Mouse (Mus musculus): ENCODE measurements at regions not wholly inside any gene's neighbourhood (a gene's known extent, or its start where the extent isn't known, plus 50 kb on each side); places are given as distances from the start of the nearest gene placed in this dataset.
"Not testable (repeated sequence)": the region's sequence is repeated elsewhere in the genome, so short reads cannot be mapped to it uniquely, and the experiment has no call there.

DNA sequence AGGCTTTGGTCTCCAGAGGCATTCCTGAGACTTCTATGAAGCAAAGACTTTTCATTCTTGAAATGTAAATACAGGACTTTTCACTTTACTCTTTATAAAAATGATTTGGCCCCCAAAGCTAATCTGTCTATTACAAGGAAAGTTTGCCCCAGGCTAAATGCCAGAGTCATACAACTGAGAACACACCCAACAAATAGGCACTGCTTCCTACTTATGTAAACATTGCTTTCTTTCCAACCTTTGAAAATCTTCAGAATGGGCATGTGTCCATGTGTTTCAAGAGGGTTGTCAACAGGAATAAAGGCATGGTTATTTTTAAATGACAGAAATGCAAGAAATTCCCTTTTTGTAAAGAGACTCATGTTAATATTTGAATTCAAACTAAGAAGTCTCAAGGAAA is 248.4 kb downstream of the Lpin1 start:
- Histone ChIP-seq H3K4me3 (no peak overlapping the region), H3K4me1 (no peaks in the 10 kb centered on the region), H3K4me2 (no peak overlapping the region), H3K9ac (no peak overlapping the region), H3K27ac (no peak overlapping the region), H3K36me3 (no peaks in the 10 kb centered on the region), H3K27me3 (replicated peaks) (no peaks in the 10 kb centered on the region), H3K9me3 (replicated peaks) (0 out of 2 replicates have a peak, but pooled peaks cover 7% of the 10 kb centered on the region)
- no peak for ATAC-seq

DNA sequence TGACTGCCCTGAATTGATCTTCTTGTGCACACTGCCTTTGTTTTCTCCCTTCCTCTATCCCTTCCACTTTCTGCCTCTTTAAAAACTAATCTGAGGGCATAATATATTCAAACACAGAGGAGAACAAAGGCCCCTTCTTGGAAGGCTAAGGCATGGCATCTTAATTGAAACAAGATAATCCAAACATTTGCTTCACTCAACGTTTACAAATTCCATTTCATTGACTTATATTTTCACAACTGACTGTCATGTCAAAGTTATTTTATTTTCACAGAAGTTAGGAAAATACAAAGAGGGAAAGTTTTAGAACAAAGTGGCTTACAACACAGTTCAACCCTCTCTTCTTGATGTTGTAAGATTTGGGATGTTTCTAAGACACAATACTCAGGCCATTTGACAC is 251.9 kb downstream of the Lpin1 start:
- 0 out of 2 replicates have a peak, but pooled peaks cover 7% of the 10 kb centered on the region for H3K9me3 ChIP-seq (replicated peaks)
- no peak overlapping the region for H3K4me2 ChIP-seq
- no peak overlapping the region for H3K27ac ChIP-seq
- no peak overlapping the region for H3K4me3 ChIP-seq
- no peaks in the 10 kb centered on the region for H3K4me1 ChIP-seq
- WGBS (ENCODE audit: insufficient replicate concordance) = 38% methylated on average over 1 of the region's 1 CpGs
- no peak for ATAC-seq
- no peaks in the 10 kb centered on the region for H3K27me3 ChIP-seq (replicated peaks)
- H3K36me3 ChIP-seq = no peaks in the 10 kb centered on the region
- H3K9ac ChIP-seq = no peak overlapping the region

DNA sequence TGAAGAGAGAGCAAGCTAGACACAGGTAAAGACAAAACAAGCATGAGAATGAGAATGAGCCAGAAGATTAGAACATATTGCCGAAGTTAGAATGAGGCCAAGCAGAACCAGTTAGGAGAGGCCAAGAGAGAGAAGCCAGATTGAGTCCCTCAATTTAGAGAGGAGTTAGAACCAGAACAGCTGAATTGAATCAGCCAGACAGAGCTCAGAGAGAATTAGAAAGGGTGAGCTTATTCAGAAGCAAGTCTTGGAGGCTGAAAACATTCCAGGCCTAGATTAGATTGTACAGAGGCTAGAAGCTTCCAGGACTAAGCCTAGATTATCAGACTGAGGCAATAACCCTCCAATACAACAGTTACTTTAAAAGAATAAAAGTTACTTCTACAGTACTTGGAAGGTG is 256.1 kb downstream of the Lpin1 start:
- H3K9ac ChIP-seq = no peak overlapping the region
- ATAC-seq = no peak
- H3K4me2 ChIP-seq = no peak overlapping the region
- no peak overlapping the region for H3K4me3 ChIP-seq
- H3K9me3 ChIP-seq (replicated peaks) = no peaks in the 10 kb centered on the region
- H3K36me3 ChIP-seq = no peaks in the 10 kb centered on the region
- WGBS (ENCODE audit: insufficient replicate concordance) = 57% methylated on average over 1 of the region's 1 CpGs
- H3K4me1 ChIP-seq = no peaks in the 10 kb centered on the region
- H3K27ac ChIP-seq = no peak overlapping the region
- H3K27me3 ChIP-seq (replicated peaks) = no peaks in the 10 kb centered on the region

DNA sequence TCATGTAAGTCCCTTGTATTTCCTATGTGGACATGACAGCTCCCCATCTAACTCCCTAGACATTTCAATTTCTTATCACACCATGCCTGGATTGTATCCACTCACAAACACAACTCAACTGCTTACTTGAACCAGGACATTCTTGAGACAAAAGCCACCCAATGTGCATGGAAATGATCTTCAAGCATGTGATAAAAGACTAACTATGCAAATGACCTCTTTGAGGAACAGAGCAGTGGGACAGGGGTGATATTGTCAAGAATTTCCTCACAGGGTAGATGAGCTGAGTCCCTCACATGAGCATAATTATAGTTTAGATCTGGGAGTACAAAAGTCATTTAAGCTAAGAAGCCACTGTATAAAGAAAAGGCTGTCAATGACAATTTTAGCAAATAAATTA is 259.0 kb downstream of the Lpin1 start:
- Histone ChIP-seq H3K27ac (no peak overlapping the region), H3K9me3 (replicated peaks) (no peaks in the 10 kb centered on the region), H3K9ac (no peak overlapping the region), H3K4me2 (no peak overlapping the region), H3K4me1 (no peaks in the 10 kb centered on the region), H3K4me3 (no peak overlapping the region), H3K27me3 (replicated peaks) (no peaks in the 10 kb centered on the region), H3K36me3 (no peaks in the 10 kb centered on the region)
- no peak for ATAC-seq

DNA sequence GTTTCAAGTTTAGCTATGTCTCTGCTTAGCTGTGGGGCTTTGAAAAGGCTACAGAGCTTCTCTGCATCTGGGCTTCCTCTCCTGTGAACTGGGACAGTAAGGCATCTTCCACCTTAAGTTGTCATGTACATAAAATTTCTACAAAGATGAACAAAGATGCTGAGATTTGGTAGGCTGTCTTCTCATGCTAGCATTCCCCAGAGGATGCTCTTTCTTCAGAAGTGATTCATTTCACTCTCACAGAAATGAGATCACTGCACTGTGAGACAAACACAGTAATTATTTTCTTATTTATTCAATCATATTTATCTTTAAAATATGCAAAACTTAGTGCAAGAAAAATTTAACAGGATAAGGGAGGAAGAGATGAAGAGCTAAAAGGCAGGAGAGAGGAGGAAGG is 261.5 kb downstream of the Lpin1 start:
- H3K4me3 ChIP-seq = no peak overlapping the region
- H3K27me3 ChIP-seq (replicated peaks) = no peaks in the 10 kb centered on the region
- ATAC-seq = no peak
- no peak overlapping the region for H3K9ac ChIP-seq
- H3K4me1 ChIP-seq = no peaks in the 10 kb centered on the region
- H3K27ac ChIP-seq = no peak overlapping the region
- H3K36me3 ChIP-seq = no peaks in the 10 kb centered on the region
- H3K9me3 ChIP-seq (replicated peaks) = no peaks in the 10 kb centered on the region
- no peak overlapping the region for H3K4me2 ChIP-seq

DNA sequence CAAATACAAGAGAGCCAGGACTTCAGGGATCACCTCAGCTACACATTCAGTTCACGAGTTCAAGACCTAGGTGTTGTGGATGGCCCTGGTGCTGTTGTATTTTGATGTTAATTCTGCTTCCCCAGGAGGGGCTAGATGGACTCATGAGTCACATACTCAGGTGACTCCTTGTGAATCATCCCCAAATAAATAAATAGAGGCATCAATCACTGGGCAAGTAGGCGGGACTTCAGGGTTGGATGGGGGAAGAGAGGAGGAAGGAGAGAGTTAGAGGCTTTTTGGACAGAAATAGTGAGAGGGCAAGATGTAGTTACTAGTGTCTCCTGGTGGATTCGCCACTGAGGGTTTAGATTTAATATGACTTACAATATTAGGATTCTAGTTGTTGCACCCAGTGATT is 266.7 kb downstream of the Lpin1 start:
- WGBS (ENCODE audit: insufficient replicate concordance) = 59% methylated on average over 3 of the region's 3 CpGs
- H3K27me3 ChIP-seq (replicated peaks) = no peaks in the 10 kb centered on the region
- H3K9me3 ChIP-seq (replicated peaks) = no peaks in the 10 kb centered on the region
- H3K9ac ChIP-seq = no peak overlapping the region
- no peaks in the 10 kb centered on the region for H3K4me1 ChIP-seq
- H3K4me3 ChIP-seq = no peak overlapping the region
- ATAC-seq = no peak
- H3K27ac ChIP-seq = no peak overlapping the region
- H3K36me3 ChIP-seq = no peaks in the 10 kb centered on the region
- H3K4me2 ChIP-seq = no peak overlapping the region

DNA sequence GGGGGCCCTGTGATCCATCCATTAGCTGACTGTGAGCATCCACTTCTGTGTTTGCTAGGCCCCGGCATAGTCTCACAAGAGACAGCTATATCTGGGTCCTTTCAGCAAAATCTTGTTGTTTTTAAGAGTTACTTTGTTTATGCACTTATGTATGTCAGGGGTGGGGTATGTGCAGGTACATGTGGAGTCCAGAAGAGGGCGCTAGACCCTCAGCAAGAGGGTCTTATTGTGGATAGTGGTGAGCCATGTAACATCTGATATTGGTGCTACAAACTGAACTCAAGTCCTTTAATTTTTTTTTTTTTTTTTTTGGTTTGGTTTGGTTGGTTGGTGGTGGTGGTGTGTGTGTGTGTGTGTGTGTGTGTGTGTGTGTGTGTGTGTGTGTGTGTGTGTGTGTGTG is 268.7 kb downstream of the Lpin1 start:
- WGBS (ENCODE audit: insufficient replicate concordance) = 29% methylated on average over 2 of the region's 2 CpGs

DNA sequence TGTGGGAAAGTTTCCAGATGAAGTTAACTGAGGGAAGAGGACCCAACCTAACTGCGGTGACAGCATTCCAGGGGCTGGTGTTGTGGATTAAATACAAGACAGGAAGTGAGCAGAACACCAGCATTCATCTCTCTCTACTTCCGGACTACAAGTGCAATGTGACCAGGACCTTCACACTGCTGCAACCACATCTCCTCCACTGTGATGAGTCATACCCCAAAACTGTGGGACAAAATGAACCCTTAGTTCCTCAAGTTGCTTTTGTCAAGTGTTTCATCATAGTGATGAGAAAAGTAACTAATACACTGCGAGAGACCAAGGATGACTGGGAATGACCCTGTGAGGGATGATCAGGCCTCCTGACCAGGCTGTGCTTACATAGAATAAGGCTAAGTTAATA is 279.3 kb downstream of the Lpin1 start:
- Histone ChIP-seq H3K27ac (no peak overlapping the region), H3K27me3 (replicated peaks) (no peaks in the 10 kb centered on the region), H3K36me3 (no peaks in the 10 kb centered on the region), H3K4me1 (no peaks in the 10 kb centered on the region), H3K9ac (no peak overlapping the region), H3K4me2 (no peak overlapping the region), H3K9me3 (replicated peaks) (no peaks in the 10 kb centered on the region), H3K4me3 (no peak overlapping the region)
- WGBS (ENCODE audit: insufficient replicate concordance) = 60% methylated on average over 3 of the region's 3 CpGs
- no peak for ATAC-seq

More for the DNA sequence above, 268.7 kb downstream of the Lpin1 start:
- not testable (repeated sequence) for ATAC-seq; H3K36me3 ChIP-seq; H3K27ac ChIP-seq; H3K4me1 ChIP-seq; H3K9me3 ChIP-seq (replicated peaks); H3K9ac ChIP-seq; H3K27me3 ChIP-seq (replicated peaks); H3K4me2 ChIP-seq; H3K4me3 ChIP-seq

DNA sequence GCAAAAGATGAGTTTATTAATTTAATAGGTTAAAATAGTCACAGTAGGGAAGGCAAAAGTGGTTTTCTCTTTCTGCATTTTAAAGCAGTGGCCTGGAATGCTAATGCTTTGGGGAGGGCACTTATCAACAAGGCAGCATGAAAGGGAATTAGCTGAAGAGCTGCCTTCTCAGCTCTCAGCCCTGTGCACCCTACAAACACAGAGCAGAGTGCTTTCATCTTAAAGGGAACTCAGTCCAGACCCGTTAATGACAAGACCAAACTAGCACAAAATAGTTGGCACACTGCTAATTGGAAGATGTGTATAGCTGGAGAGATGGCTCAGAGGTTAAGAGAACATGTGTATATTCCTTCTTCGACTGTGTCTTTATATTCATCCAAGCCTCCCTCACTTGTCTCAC is 281.6 kb downstream of the Lpin1 start:
- H3K27ac ChIP-seq = no peak overlapping the region
- no peak overlapping the region for H3K4me3 ChIP-seq
- no peak overlapping the region for H3K9ac ChIP-seq
- H3K27me3 ChIP-seq (replicated peaks) = no peaks in the 10 kb centered on the region
- H3K4me1 ChIP-seq = no peaks in the 10 kb centered on the region
- H3K4me2 ChIP-seq = no peak overlapping the region
- no peak for ATAC-seq
- no peaks in the 10 kb centered on the region for H3K36me3 ChIP-seq
- no peaks in the 10 kb centered on the region for H3K9me3 ChIP-seq (replicated peaks)
- WGBS (ENCODE audit: insufficient replicate concordance) = 45% methylated on average over 2 of the region's 2 CpGs

DNA sequence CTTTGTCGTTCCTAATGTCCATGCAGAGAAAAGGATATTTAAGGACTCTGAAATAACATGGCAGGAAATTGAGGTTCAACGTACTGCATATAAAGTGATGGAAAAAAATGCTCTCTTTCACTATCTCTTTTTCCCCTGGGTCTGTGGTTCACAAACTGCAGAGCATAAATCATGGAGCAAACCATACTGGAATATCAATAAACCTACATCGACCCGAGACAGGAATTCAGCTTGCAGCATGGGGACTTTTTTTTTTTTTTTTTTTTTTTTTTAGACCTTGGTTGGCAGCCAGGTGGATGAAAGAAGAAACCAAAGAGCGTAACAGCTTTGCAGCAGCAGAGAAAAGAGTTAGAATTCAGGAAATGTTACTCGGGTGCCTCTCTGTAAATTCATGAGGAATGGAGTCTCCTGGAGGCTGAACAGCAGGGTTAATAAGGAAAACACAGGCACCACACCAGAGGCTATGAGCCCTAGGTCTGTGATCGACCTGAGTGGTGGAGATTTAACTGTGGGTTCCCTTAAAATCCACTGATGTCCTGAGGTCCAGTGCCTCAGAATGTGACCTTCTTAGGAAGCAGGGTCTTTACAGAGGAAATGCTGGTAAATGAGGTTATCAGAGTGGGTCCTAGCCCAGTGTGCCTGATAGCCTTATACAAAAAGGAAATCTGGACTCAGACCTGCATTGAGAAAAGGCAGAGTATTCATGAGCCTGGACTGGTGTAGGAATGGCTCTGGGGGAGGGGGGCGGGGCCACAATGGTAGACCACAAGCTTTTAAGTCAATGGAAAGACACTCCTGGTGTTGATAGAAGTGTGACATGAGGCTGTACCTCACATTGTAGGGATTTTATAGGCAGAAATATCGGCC is 290.0 kb downstream of the Lpin1 start:
- no peaks in the 10 kb centered on the region for H3K36me3 ChIP-seq

DNA sequence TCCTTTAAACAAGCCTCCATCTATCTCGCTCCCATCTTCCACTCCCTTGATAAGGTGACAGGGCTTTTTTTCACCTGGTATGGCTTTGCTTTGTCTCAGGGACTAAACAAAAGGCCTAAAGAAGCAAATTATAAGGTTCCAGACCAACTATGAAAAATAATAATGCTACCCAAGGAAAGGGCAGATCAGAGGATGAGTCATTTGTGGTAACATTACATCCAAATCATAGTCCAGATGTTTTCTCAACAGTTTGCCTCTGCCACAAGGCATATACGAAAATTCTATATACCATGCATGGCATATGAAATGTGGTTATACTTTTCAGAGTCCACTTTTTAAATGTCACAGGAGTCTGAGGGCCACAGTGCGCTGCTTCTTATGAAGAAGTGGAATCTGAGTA is 302.7 kb downstream of the Lpin1 start:
- H3K9ac ChIP-seq = no peak overlapping the region
- no peaks in the 10 kb centered on the region for H3K4me1 ChIP-seq
- no peaks in the 10 kb centered on the region for H3K36me3 ChIP-seq
- H3K27ac ChIP-seq = no peak overlapping the region
- ATAC-seq = no peak
- no peaks in the 10 kb centered on the region for H3K27me3 ChIP-seq (replicated peaks)
- 59% methylated on average over 3 of the region's 3 CpGs for WGBS (ENCODE audit: insufficient replicate concordance)
- H3K9me3 ChIP-seq (replicated peaks) = no peaks in the 10 kb centered on the region
- H3K4me2 ChIP-seq = no peak overlapping the region
- no peak overlapping the region for H3K4me3 ChIP-seq

More for the DNA sequence above, 290.0 kb downstream of the Lpin1 start:
- H3K9me3 ChIP-seq (replicated peaks) = no peaks in the 10 kb centered on the region
- no peak overlapping the region for H3K27ac ChIP-seq
- ATAC-seq = no peak
- no peak overlapping the region for H3K4me2 ChIP-seq
- H3K4me1 ChIP-seq = no peaks in the 10 kb centered on the region
- H3K27me3 ChIP-seq (replicated peaks) = no peaks in the 10 kb centered on the region
- no peak overlapping the region for H3K9ac ChIP-seq
- 64% methylated on average over 9 of the region's 9 CpGs for WGBS (ENCODE audit: insufficient replicate concordance)
- H3K4me3 ChIP-seq = no peak overlapping the region

DNA sequence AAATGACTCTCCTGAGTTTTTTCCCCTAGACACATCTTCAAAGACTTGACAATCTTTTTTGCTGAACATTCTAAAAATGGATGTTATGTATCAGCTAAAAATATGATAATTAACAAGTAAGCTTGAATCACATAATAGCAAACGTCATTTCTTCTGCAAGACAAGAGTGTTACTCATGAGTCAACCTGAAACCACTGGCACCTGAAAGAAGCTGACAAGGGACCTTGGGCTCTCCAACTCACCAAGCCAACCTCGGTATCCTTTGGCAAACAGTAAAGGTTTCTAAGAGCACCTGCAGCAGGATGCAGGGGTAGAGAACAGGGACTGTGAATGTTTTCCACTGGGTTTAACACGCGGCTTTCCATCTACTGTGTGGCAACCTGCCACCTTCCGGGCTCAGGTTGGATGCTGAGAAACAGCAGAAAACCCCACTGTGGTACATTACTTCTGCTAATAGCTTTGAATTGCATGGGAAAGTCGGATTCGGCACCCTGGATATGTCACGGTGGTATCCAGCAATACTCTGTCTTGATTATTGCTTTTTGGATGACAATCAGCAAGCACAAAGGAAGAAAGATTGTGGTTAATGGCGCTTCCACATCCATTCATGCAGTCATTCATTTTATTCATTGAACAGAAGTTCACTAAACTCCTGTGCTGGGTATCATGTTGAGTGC is 305.9 kb downstream of the Lpin1 start:
- Histone ChIP-seq H3K9ac (no peak overlapping the region), H3K4me3 (no peak overlapping the region), H3K4me1 (no peaks in the 10 kb centered on the region), H3K4me2 (no peak overlapping the region), H3K27me3 (replicated peaks) (no peaks in the 10 kb centered on the region), H3K27ac (no peak overlapping the region), H3K9me3 (replicated peaks) (no peaks in the 10 kb centered on the region), H3K36me3 (no peaks in the 10 kb centered on the region)
- no peak for ATAC-seq
- WGBS (ENCODE audit: insufficient replicate concordance) = 64% methylated on average over 9 of the region's 9 CpGs

DNA sequence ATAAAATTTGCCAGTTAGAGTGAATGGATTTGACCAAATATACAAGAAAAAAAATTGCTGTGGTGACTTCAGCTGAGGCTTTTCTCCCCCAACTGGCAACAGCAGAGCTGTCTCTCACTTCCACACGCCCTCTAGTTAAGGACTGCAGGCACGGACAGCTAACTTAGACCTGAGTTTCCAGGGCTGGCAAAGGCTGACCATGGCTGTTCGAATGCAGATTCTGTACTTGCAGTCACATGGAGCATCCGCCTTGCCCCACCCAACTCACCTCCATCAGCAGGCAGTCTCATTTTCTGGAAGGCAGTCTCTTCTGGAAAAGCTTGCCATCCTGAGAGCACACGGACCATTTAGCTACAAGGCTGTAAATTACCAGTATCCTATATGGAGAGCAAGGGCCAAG is 325.7 kb downstream of the Lpin1 start:
- Histone ChIP-seq H3K27me3 (replicated peaks) (no peaks in the 10 kb centered on the region), H3K4me1 (no peaks in the 10 kb centered on the region), H3K27ac (no peak overlapping the region), H3K9me3 (replicated peaks) (no peaks in the 10 kb centered on the region; the same call in 1 of the 2 replicates), H3K4me2 (no peak overlapping the region), H3K4me3 (no peak overlapping the region), H3K36me3 (no peaks in the 10 kb centered on the region), H3K9ac (no peak overlapping the region)
- WGBS (ENCODE audit: insufficient replicate concordance) = 56% methylated on average over 5 of the region's 5 CpGs
- no peak for ATAC-seq
